10 mouse cellular contexts compared by ENCODE assay signal in the genomic region with DNA sequence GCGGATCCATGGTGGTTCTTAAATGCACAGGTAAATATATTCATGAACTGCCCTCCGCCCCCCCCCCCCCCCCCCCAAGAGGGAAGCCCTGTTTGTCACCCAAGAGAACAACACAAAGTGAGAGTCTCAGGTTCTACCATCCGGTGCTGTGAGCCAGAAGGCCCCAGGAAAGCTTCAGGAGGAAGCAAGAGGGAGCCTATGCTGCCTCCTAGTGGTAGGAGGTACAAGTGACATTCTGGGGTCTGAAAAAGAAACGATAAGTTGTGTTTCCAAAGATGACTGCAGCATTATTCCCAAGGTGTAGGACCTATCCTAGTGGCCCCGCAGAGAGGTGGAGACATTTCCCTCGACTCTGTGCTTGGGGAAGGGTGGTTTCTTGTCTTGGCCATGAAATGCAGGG.
DNase-seq lines count a peak whose midpoint lies in the region; ATAC-seq and TF ChIP-seq lines count a peak whose summit lies in the region.
"Had no signal": no experiment of that assay in that cellular context is flagged by ENCODE, and none has a peak within 500 bp of the region (broad histone marks: within the 10 kb centered on the region; RNA-seq: fewer than 3 reads in every experiment).

No protein-coding gene starts in this region.

- peak; percentile 80 for TF ChIP-seq CTCF in stomach, postnatal 0 days (IDR thresholded peaks at IDR 0.05; ENCODE audit: low read depth)

- no peaks in the 10 kb centered on the region for H3K9me3 ChIP-seq in heart, embryonic 11.5 days (replicated peaks; ENCODE audit: control insufficient read depth, low read length)
- H3K9me3 ChIP-seq in stomach, postnatal 0 days (ENCODE audit: control insufficient read depth, low read length), result no peaks in the 10 kb centered on the region
- no peaks in the 10 kb centered on the region for H3K9me3 ChIP-seq in forebrain, embryonic 12.5 days
- H3K9me3 ChIP-seq: liver, embryonic 13.5 days had no signal

- H3K27ac ChIP-seq in heart, embryonic 11.5 days (ENCODE audit: low read depth, low read length), result no peak overlapping the region
- no peak overlapping the region for H3K27ac ChIP-seq in stomach, postnatal 0 days (replicated peaks)
- H3K27ac ChIP-seq in forebrain, embryonic 12.5 days, result no peak overlapping the region
- H3K27ac ChIP-seq: liver, embryonic 13.5 days had no signal

- 36% methylated on average over 6 of the region's 6 CpGs for WGBS in heart, embryonic 11.5 days (ENCODE audit: insufficient replicate concordance)
- 42% methylated on average over 5 of the region's 6 CpGs for WGBS in stomach, postnatal 0 days
- WGBS in forebrain, embryonic 12.5 days, result 48% methylated on average over 6 of the region's 6 CpGs

- no peaks in the 10 kb centered on the region for H3K27me3 ChIP-seq in heart, embryonic 11.5 days (ENCODE audit: control insufficient read depth, insufficient read depth, low read length)
- H3K27me3 ChIP-seq in stomach, postnatal 0 days (ENCODE audit: control insufficient read depth, insufficient read depth, low read length), result no peaks in the 10 kb centered on the region
- H3K27me3 ChIP-seq in forebrain, embryonic 12.5 days, result no peaks in the 10 kb centered on the region
- H3K27me3 ChIP-seq: liver, embryonic 13.5 days; Patski had no signal

- H3K4me3 ChIP-seq in heart, embryonic 11.5 days (ENCODE audit: low read depth, low read length), result no peak overlapping the region
- H3K4me3 ChIP-seq in stomach, postnatal 0 days (ENCODE audit: low read depth, low read length), result no peak overlapping the region
- no peak overlapping the region for H3K4me3 ChIP-seq in forebrain, embryonic 12.5 days (replicated peaks)
- H3K4me3 ChIP-seq: liver, embryonic 13.5 days had no signal

- 0 out of 2 replicates have a peak, but pooled peaks cover 2% of the 10 kb centered on the region for H3K4me1 ChIP-seq in heart, embryonic 11.5 days (ENCODE audit: control insufficient read depth, insufficient read depth, low read length)
- no peaks in the 10 kb centered on the region for H3K4me1 ChIP-seq in stomach, postnatal 0 days (replicated peaks; ENCODE audit: control insufficient read depth, insufficient read depth)
- peaks cover 12% of the 10 kb centered on the region for H3K4me1 ChIP-seq in forebrain, embryonic 12.5 days

- TF ChIP-seq EP300 in stomach, postnatal 0 days (optimal IDR thresholded peaks at IDR 0.05), result no peak

- H3K4me2 ChIP-seq in heart, embryonic 11.5 days, result no peak overlapping the region
- no peak overlapping the region for H3K4me2 ChIP-seq in stomach, postnatal 0 days (replicated peaks; ENCODE audit: low read depth)
- H3K4me2 ChIP-seq in forebrain, embryonic 12.5 days, result no peak overlapping the region
- H3K4me2 ChIP-seq: liver, embryonic 13.5 days had no signal

- peak; percentile 90 for DNase-seq in heart, adult 11 months
- peak; percentile 56 for DNase-seq in A20 (ENCODE audit: low read depth, low spot score)
- peak; percentile 53 for DNase-seq in brain, adult 2 months (ENCODE audit: low read depth, low spot score)
- DNase-seq in kidney, postnatal 10 days, result peak; percentile 62
- peak; percentile 44 for DNase-seq in stomach, postnatal 0 days (ENCODE audit: low spot score)
- no peak for DNase-seq in c-Kit-positive CD71-positive TER-119-positive erythroid progenitor cells, embryonic 14.5 days (ENCODE audit: low spot score)
- DNase-seq: liver, embryonic 13.5 days had no signal

- H3K36me3 ChIP-seq in heart, embryonic 11.5 days (ENCODE audit: control insufficient read depth, insufficient read depth, low read length), result no peaks in the 10 kb centered on the region
- H3K36me3 ChIP-seq in stomach, postnatal 0 days (ENCODE audit: control insufficient read depth, insufficient read depth, low read length), result no peaks in the 10 kb centered on the region
- H3K36me3 ChIP-seq in forebrain, embryonic 12.5 days (replicated peaks), result no peaks in the 10 kb centered on the region; the same call in 1 of the 2 replicates
- H3K36me3 ChIP-seq: liver, embryonic 13.5 days had no signal

- no peak overlapping the region for H3K9ac ChIP-seq in heart, embryonic 11.5 days (ENCODE audit: low read depth, low read length)
- no peak overlapping the region for H3K9ac ChIP-seq in stomach, postnatal 0 days (ENCODE audit: low read length)
- no peak overlapping the region for H3K9ac ChIP-seq in forebrain, embryonic 12.5 days
- H3K9ac ChIP-seq: liver, embryonic 13.5 days had no signal

- no peak for ATAC-seq in heart, embryonic 11.5 days (replicated peaks; ENCODE audit: insufficient number of reproducible peaks, low FRiP score, low TSS enrichment)
- ATAC-seq in stomach, postnatal 0 days (ENCODE audit: low FRiP score, low TSS enrichment), result no peak
- ATAC-seq in forebrain, embryonic 12.5 days (ENCODE audit: low FRiP score), result no peak
- ATAC-seq: Patski had no signal
